Mouse (Mus musculus): ENCODE measurements around the gene Prdm2. TPM values are rescaled to one million over a fixed set of nuclear protein-coding genes. Genes with fewer than 3 reads are reported as not detected.

Gene Prdm2
- total RNA-seq (2021) = 32.4 and 32.5 TPM in 2 replicates
- long read RNA-seq, partial matches to known transcripts = 4 of 4 reads
- long read RNA-seq, other reads (novel, unspliced or antisense) = 0 of 4 reads

- peak; percentile 65 for DNase-seq
Measured at GRCm38 (mm10) chr4:143212341-143213174, at the start of gene Prdm2. Gene Prdm2, minus strand, starts transcription at chr4:143212995.

GRCm38 (mm10) chr4:143259718-143260349 lies 47.0 kb upstream of the Prdm2 start:
- no peak for DNase-seq

DNA sequence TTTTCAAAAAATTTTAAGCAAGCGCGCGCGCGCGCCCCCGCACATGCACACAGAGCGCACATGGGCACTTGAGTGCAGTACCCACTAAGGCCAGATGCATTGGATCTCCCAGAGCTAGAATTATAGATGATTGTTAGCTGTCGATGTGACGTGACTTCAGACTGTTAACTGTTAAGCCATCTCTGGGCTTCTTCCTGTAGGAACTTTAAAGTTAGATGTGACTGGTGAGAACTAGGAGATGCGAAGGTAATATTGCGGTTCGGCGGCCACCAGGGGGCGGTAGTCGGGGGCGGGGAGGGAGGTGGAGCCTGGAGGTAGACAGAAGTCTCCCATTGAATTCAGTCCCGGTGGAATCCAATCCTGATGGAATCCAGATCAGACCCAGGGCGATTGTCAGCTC lies 45.7 kb upstream of the Prdm2 start:
- peak; percentile 79 for DNase-seq

DNA sequence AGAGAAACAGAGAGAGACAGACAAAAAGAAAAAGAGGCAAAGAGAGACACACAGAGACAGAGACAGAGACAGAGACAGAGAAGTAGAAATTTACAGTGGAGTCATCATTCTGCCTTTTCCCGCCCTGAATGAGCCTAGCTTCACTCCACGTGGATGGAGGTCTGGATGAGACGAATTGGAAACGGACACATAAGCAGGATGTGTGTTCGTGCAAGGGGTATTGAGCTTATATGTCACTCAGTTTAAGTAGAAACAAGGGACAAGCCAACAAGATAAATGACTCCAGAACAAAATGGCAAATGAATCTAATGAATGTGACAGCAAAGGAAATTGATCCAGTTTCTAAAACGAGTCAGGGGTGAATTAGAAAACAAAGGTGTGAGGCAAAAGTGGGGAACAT lies 45.2 kb upstream of the Prdm2 start:
- DNase-seq = no peak

DNA sequence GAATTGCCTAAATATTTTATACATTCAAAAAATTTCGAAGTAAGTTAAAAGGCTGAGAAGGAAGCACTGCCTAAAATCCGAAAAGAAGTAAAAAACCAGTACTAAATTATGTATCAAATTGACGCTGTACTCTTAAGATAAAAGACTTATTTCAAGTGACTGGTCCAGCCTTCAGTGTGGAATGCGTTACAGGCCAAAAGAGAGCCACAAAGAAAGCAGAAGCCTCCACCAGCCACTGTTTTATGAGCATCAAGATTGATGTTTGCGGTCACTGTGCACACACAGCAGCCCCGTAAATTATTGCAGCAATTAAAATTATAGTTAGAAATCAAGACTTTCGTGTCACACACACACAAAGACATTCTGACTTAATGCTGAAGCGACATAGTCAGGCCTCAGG lies 42.7 kb upstream of the Prdm2 start:
- no peak for DNase-seq

- DNase-seq = no peak
Measured at GRCm38 (mm10) chr4:143253356-143253755, 40.6 kb upstream of the Prdm2 start.

GRCm38 (mm10) chr4:143248050-143248449 lies 35.3 kb upstream of the Prdm2 start:
- no peak for DNase-seq

DNA sequence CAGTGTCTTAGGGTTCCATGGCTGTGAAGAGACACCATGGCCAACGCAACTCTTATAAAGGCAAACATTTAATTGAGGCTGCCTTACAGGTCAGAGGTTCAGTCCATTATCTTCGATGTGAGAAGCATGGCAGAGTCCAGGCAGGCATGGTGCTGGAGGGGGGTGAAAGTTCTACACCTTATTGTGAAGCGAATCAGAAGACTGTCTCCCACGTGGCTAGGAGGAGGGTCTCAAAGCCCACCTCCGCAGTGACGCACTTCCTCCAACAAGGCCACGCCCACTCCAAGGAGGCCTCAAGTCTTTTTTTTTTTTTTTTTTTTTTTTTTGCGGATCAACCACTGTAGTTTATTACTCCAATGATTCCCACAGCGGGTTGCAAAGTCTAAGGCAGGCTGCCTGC lies 28.5 kb upstream of the Prdm2 start:
- DNase-seq = no peak

- DNase-seq = no peak
Measured at GRCm38 (mm10) chr4:143239615-143240201, 26.9 kb upstream of the Prdm2 start.

DNA sequence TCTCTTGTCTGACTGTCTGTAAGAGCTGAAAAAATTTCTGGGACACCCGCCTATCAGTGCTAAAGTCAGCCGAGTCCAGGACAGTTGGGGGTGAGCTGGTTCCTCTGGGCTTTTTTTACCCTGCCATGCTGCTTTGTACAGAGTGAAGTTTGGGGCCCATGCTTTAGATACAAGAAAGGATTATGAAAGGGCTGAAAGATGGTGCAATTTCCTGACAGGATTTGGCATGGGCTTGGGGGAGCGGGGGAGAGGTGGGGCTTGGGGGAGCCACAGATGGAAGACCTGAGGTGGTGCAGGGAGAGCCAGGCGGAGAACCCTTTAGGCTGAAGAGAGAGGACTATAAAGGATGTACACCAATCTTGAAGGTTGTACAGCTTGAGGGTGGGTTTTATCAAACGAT lies 26.3 kb upstream of the Prdm2 start:
- DNase-seq = no peak

DNA sequence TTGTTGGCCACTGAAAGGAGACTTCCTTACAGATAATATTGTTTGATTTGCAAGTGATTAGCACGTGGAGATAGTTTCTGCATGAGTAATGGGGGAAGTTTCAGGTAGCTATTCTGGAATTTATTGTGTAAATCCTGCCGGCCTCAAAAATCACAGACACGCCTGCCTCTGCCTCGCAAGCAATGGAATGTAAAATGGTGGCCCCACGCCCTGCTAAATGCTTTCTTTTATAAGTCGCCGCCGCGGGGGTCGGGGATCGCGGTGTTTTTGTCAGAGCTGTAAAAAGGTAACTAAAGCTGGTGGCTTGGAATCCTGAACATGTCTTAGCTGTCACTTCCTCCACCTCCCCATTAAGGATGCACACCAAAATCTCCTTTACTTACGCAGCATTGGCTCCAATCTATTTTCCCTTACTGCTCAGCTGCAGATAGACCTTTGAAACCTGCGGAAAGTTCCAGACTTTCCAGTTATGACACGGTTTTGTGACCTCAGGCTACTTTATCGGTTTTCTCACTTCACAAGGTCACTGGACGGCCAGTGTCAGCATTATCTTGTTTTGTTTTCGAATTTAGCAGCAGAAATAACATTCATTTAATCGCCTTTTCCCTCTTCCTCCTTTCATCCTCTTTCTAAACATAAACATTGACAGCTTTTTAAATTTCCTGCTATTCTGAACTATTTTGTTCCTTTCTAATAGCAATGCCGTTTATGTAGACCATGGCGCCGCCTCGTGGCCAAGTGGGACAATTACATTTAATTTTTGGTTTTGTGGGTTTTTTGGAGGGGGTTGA lies 25.6 kb upstream of the Prdm2 start:
- peak; percentile 58 for DNase-seq

DNA sequence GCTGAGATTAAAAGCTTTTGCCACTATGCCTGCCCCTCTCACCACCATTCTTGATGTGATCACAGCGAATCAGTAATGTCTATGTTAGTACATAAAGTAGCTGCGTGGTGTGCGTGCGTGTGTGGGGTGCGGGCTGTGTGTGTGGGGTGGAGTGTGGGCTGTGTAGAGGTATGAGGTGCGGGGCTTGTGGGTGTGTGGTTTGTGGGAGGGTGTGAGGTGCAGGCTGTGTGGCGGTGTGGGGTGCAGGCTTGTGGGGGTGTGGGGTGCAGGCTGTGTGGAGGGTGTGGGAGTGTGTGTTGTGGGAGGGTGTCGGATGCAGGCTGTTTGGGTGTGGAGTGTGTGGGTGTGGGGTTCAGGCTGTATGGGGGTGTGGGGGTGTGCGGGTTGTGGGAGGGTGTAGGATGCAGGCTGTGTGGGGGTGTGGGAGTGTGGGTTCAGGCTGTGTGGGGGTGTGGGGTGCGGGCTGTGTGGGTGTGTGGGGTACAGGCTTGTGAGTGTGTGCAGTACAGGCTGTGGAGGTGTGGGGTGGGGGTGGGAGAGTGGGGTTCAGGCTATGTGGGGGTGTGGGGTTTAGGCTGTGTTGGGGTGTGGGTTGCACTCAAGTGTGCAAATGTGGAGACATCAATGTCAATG lies 19.1 kb upstream of the Prdm2 start:
- no peak for DNase-seq

DNA sequence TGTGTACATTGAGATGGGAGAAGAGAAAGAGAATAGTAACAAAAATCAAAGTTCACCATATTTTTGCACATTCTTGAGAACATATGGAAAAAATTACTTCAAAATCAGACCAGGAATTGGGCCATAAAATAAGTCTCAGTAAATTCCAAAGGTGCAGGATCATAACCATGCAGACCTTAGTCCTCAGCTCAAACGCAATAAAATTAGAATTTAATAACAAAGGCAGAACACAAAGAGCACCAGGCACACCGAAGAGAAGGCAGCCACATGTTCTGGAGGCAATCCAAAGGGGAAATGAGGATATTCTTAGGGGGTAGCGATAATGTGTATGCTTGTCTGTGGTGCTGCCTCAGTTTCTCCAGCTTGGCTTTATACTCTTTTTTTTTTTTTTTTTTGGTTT lies 18.3 kb upstream of the Prdm2 start:
- no peak for DNase-seq

DNA sequence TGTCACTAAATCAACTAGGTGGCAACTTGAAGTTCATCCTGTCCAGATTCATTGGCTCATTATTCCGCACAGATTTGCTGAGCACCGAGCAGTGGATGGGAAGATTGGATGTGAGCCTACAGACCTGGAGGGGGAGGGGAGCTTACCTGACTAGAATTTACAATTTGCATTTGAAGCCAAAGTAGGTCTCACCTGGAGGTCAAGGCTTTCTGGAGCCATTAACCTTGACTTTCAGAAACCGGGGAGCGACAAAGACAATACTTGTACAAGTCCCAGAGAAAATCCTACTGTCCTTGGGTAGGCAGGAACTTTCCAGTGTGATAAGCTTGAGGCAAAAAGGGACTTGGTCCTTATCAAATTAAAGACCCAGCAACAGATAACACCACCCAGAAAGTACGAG lies 15.2 kb upstream of the Prdm2 start:
- DNase-seq = no peak

- no peak for DNase-seq
Measured at GRCm38 (mm10) chr4:143225886-143226285, 13.1 kb upstream of the Prdm2 start.

DNA sequence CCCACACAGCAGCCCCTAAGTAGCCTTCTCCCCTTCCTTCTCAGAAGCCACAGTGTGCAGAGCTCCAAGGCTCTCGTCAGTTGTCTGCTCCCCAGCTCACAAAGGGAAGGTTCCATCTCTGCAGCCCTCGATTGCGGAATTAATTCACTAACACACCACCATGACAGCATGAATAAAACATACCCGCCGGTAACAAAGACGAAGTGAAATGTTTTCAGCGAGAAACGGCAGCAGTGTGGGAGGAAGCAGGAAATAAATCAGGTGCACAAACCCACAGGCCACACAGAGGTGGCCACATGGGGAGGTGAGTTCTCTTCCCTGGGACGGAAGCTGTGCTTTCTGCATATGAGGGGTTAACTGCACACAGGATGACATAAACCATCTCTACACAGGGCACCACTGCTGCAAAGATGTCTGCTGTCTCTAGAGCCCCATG lies 6.5 kb upstream of the Prdm2 start:
- no peak for DNase-seq

DNA sequence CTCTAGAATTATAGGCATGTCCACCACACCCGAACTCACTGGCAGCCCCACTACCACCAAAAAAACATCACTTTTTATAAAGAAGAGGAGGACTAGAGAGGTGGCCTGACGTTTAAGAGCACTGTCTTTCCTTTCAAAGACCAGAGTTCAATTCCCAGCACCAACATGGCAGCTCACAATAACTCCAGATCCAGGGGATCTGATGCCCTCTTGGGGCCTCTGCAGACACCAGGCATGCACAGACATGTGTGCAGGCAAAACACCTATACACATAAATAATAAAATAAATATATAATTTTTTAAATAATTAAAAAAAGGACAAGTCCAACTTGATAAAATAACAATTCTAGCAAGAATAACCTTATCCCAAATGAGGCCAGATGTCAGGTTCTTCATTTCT lies 6.1 kb upstream of the Prdm2 start:
- DNase-seq = no peak

- no peak for DNase-seq
Measured at GRCm38 (mm10) chr4:143217189-143217588, 4.4 kb upstream of the Prdm2 start.

DNA sequence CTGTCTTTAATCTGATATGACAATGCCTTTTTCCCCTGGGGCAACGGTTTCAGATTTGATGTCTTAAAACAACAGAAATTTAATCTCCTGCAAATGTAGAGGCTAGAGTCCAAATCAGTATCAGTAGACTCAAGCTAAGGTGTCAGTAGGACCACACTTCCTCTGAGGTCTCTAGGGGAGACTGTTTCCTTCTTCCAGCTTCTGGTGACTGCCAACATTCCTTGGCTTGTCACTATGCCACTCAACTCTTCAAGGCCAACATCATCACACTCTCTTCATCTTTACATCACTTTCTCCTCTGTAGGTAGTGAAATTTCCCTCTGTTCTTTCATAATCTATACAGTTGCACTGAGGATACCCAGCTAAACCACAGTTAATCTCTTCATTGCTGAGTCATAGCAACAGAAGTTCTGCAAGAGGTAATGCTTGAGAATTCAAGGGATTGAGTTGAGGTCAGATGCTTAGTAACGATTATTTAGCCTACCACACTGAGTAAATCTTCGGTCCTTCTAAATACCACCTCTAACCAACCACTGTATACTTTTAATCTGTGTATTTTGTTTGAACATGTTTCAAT lies 1.5 kb upstream of the Prdm2 start:
- DNase-seq = no peak

DNA sequence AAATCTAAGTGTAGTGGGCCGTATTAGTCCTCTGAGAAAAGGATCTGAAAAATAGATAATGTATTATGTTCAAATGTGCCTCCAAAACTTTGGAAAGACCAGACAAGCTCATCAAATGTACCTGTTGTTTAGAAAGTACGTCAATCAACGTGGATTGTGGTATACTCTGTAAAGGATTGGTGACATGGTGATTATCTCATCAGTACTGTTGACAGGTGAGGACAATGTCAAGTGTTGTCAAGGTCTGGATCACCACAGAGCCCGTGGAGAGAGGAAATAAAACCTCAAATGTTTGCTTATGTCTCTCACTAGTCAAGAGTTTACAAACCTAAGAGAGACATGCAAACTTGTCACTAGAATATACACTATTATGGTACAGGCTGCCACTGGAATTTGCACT lies 776 bp upstream of the Prdm2 start:
- no peak for DNase-seq

DNA sequence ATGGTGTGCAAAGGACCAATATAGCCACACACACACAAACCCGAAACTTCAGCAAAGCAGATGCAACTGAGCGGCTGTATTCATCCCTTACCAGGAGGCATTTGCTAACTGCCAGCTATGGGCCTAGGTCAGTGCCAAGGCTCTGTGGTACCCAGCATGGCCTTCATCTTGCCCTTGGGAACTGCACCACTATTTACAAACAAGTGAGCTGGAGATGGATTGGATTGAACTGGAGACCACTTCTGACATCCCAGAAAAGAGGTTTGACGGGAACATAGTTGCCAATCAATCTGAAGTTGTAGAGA lies 332 bp upstream of the Prdm2 start:
- no peak for DNase-seq

Data from adrenal gland, postnatal 25 days (tissue).